Mouse (Mus musculus) ES-Bruce4 (cell line): ENCODE measurements around the gene Slc2a1.

Experiments used
- EP300 ChIP-seq: IDR thresholded peaks from 2 replicates; pipeline ENCODE4 v1.6.1; 2011; ENCODE audit warnings: low read depth, low read length; ENCODE audit not compliant: insufficient read depth
- POLR2A ChIP-seq: IDR thresholded peaks from one replicate; pipeline ENCODE4 v1.8.1; 2011; ENCODE audit warnings: low read length; ENCODE audit not compliant: insufficient read depth

DNA sequence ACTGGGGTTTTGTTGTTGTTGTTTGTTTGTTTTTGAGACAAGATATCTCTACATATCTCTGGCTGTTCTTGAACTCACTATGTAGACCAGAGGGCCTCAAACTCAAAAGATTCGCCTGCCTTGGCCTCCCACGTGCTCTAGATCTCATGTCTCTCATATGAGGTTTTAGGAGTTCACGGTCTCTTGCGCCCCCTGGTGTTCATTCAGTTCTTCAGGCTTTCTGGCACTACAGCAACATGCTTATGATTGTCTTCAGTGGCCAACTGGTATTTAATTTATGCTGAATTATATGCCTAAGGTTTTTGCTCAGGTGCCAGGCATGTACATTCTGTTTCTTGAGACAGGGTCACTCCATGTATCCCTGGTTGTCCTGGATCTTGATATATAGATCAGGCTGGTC is 59.2 kb downstream of the Slc2a1 start:
- TF ChIP-seq POLR2A (no peak), EP300 (no peak)
